Mouse (Mus musculus) heart, postnatal 25 days (tissue): ENCODE measurements around the gene Irgm1. TPM values are rescaled to one million over a fixed set of nuclear protein-coding genes. Genes with fewer than 3 reads are reported as not detected.
"Not testable (repeated sequence)": the region's sequence is repeated elsewhere in the genome, so short reads cannot be mapped to it uniquely, and the experiment has no call there.

Experiments used
- DNase-seq: peaks from one replicate; pipeline ENCODE4 v3.0.0; 2022; ENCODE audit warnings: low spot score
- intact Hi-C: fragments of 180-260 bp; cut with DNase I; formaldehyde crosslinking; loops from one replicate; pipeline ENCODE4 v1.15.1; 2025
- total RNA-seq, 2 experiments: library from RNA; stranded (reverse); gene quantifications; 2 replicates each; pipeline ENCODE4 v1.2.3; 2021

Gene Irgm1
- total RNA-seq, 2 experiments from 2014 or later = 8.8 to 8.9 TPM

DNA sequence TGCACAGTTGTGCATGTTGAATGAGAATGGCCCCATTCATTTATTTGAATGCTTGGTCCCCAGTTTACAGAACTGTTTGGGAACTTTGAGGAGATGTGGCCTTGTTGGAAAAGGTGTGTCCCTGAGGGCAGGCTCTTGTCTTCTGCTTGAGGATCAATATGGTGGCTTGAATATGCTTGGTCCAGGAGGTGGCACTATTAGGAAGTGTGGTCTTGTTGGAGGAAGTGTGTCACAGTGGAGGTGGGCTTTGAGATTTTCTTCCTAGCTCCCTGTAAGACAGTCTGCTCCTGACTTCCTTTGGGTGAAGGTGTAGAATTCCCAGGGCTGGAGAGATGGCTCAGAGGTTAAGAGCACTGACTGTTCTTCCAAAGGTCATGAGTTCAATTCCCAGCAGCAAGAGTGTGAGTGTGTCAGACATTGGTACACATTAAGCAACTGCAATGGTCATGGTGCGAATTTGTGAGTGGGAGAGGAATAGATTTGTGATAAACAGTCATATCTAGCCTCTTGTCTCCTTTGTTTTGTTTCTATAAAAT is 8.6 kb downstream of the Irgm1 start:
- no peak for DNase-seq
- intact Hi-C loops = no loop called here

DNA sequence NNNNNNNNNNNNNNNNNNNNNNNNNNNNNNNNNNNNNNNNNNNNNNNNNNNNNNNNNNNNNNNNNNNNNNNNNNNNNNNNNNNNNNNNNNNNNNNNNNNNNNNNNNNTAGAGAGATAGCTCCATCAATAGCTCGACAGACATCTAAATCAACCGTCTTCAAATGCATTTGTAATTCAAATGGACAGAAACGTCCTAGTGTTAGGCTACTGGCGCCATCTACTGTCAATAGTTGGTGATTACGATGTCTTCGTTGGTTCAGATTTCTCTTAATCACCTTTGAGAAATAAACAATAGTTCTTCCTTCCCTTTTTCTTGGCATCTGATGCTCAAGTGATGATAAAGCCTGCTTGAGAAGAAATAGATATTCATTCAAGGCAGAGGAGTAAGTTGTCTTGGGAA is 12.5 kb downstream of the Irgm1 start:
- DNase-seq = no peak
- intact Hi-C loops = loop anchor here (1.0 kb wide), 1 partner anchor 69 kb away; no protein-coding TSS in a partner anchor

DNA sequence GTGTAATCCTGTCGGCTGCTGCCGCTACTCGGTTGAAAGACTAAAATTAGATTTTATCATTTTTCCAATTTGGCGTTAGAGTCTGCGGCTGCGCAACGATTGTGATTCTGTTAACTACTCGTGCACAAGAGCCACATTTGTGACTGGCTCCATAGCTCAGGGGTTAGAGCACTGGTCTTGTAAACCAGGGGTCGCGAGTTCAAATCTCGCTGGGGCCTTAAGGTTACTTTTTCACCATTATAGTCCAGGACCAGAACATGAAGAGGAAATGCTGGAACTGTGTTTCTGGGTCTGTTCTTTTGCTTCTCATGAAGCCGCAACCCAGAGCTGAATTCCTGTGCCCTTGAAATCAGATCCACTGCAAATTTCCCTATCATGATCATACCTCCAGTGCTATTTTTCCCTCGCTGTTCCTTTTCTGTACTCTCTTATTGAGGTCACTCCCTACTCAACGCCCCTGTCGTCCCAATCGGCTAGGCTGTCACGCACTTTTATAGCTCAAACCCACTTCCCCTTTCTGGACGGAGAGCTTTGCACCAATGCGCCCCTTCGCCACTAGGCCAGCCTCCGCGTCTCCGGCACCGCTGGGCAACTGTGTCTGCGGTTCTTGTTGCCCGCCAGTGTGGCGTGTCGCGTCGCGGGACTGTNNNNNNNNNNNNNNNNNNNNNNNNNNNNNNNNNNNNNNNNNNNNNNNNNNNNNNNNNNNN is 17.9 kb downstream of the Irgm1 start:
- intact Hi-C loops = loop anchor here (1.0 kb wide), 1 partner anchor 18 kb away; no protein-coding TSS in a partner anchor
- peak; percentile 75 for DNase-seq

DNA sequence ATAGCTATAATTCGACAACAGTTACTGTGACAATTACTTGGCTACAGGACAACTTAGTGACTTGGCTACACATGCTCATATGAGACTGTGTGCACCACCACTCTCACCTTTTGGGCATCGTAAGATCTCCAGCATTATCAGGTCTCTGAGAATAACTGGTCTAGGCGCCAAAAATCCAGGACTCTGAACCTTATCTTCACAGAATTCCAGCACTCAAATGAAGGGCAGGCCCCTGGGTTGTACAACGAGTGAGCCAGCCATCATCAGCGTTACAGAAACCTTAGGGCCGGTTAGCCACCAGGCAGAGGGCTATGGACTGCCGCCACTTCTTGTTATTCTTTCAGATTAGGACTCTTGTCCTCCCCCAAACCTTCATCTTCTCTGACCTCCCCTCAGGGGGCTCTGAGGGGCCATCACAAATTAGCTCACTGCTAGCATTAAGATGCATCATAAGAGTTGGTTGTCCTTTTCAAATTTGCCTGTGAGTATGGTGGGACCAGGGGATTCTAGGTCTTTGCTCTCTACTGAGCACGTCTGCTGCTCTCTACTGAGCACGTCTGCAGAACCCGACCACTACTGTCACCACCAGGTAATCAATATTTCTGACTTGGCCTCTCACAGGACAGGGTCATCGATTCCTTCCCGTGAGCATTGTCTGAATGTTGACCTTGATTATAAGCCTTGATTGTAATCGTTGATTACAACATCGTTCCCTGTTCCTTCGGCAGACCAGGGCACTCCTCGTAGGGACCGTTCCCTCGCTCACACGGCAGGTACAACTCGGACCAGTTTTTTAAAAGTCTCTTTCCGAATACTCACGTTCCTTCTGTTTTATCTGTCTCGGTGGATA is 18.6 kb downstream of the Irgm1 start:
- intact Hi-C loops = loop anchor here (1.0 kb wide), 1 partner anchor 18 kb away; no protein-coding TSS in a partner anchor
- DNase-seq = no peak

GRCm38 (mm10) chr11:48852190-48852589 is 19.3 kb downstream of the Irgm1 start:
- intact Hi-C loops = no loop called here
- DNase-seq = no peak

GRCm38 (mm10) chr11:48851270-48851995 is 20.1 kb downstream of the Irgm1 start:
- intact Hi-C loops = no loop called here
- no peak for DNase-seq

- intact Hi-C loops = no loop called here
- no peak for DNase-seq
These were observed 21.2 kb downstream of the Irgm1 start for GRCm38 (mm10) chr11:48850240-48850639.

- no peak for DNase-seq
- intact Hi-C loops = no loop called here
These were observed 24.6 kb downstream of the Irgm1 start for GRCm38 (mm10) chr11:48846881-48847280.

GRCm38 (mm10) chr11:48846362-48846761 is 25.1 kb downstream of the Irgm1 start:
- DNase-seq, intact Hi-C loops: not testable (repeated sequence)

GRCm38 (mm10) chr11:48845244-48845815 is 26.2 kb downstream of the Irgm1 start:
- no peak for DNase-seq
- intact Hi-C loops = no loop called here

- DNase-seq = no peak
- intact Hi-C loops = no loop called here
These were observed 27.2 kb downstream of the Irgm1 start for GRCm38 (mm10) chr11:48844309-48844708.

- intact Hi-C loops = no loop called here
- no peak for DNase-seq
These were observed 28.3 kb downstream of the Irgm1 start for GRCm38 (mm10) chr11:48843202-48843601.

DNA sequence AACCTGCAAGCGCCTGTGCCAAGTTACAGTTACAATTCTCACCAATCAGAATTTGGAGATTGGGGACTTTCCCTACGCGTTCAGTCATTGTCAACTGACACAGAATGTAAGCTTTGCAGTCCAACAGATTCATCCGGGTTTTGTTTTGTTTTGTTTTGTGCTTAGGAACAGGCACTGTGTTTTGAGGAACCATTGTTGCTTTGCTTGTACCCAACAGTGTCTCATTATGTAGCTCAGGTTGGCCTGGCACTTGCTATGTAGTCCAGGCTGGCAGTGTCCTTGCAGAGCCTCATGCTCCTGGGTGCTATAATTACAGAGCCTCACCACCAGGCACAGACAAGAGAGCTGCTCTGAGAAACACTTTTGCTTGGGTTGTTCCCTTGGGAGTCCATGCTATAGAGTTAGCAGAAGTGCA is 29.1 kb downstream of the Irgm1 start:
- no peak for DNase-seq

DNA sequence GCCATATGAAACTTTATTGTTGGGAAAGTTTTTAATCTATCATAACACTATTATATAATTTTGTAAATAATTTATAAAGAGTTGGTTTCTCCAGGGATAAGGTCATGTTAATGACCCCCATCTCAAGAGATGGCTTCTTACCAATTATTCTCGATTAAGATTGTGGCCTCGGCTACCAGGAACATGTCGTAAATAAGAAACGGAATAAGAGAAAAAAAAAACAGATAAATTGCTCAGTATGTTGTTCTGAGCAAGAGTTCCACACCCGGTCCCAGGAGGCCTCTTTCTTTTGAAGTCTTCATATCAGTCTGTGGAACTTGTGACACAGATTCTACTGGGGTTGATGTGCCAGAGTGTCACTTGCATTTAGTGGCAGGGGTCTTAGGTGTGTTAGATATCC is 30.3 kb downstream of the Irgm1 start:
- intact Hi-C loops = no loop called here
- no peak for DNase-seq

More for the DNA sequence above, 29.1 kb downstream of the Irgm1 start:
- intact Hi-C loops = no loop called here

- DNase-seq = no peak
These were observed 30.7 kb downstream of the Irgm1 start for GRCm38 (mm10) chr11:48840805-48841204.

GRCm38 (mm10) chr11:48838879-48839680 is 32.4 kb downstream of the Irgm1 start:
- intact Hi-C loops = no loop called here

More at GRCm38 (mm10) chr11:48840805-48841204, 30.7 kb downstream of the Irgm1 start:
- intact Hi-C loops = no loop called here

GRCm38 (mm10) chr11:48838181-48838797 is 33.2 kb downstream of the Irgm1 start:
- intact Hi-C loops = no loop called here
- no peak for DNase-seq

More at GRCm38 (mm10) chr11:48838879-48839680, 32.4 kb downstream of the Irgm1 start:
- no peak for DNase-seq
